28 mouse cellular contexts compared by ENCODE assay signal in the genomic region with DNA sequence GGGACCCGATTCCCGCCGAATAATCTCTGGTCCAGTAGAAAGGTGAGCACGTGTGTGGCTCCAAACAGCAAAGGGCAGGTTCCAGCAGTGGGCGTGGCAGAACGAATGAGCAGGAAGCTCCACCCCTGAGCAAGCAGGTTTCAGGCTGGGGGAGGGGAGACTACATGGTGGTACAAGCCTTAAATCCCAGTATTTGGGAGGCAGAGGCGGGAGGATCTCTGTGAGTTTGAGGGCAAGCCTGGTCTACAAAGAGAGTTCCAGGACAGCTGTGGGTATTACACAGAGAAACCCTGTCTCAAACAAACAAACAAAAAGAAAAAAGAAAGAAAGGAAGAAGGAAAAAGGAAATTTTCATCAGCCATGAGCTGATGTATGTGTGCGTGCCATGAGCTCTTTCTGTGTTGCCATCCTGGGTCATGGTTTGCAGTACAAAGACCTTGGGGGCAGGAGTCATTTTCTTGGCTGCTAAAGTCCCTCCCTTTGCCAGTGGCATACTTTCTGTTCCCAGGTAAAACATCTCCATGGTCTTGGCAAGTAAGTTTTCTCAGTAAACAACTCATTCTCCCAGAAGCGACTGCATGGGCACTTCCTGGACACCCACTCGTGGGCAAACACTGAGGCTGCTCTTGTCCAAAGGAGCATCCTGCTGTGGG. TPM values are rescaled to one million over a fixed set of nuclear protein-coding genes. Genes with fewer than 3 reads are reported as not detected.
DNase-seq lines count a peak whose midpoint lies in the region; TF ChIP-seq lines count a peak whose summit lies in the region.
"Had no signal": no experiment of that assay in that cellular context is flagged by ENCODE, and none has a peak within 500 bp of the region (broad histone marks: within the 10 kb centered on the region; RNA-seq: fewer than 3 reads in every experiment).

No protein-coding gene starts in this region.

- H3K4me1 ChIP-seq in ES-Bruce4 (ENCODE audit: control insufficient read depth, insufficient read depth, low read length) = peaks cover 8% of the 10 kb centered on the region
- H3K4me1 ChIP-seq: embryonic facial prominence, embryonic 13.5 days; forebrain, embryonic 10.5 days; forebrain, embryonic 13.5 days; heart, embryonic 10.5 days had no signal

- TF ChIP-seq EP300 in ES-Bruce4 (IDR thresholded peaks at IDR 0.05; ENCODE audit: insufficient read depth, low read depth, low read length) = no peak

- TF ChIP-seq POLR2A in ES-Bruce4 (IDR thresholded peaks at IDR 0.05; ENCODE audit: insufficient read depth, low read length) = no peak

- no peak overlapping the region for H3K4me3 ChIP-seq in ES-Bruce4 (ENCODE audit: low read depth, low read length)
- H3K4me3 ChIP-seq: embryonic facial prominence, embryonic 10.5 days; embryonic facial prominence, embryonic 13.5 days; erythroblast, embryonic 14.5 days; forebrain, embryonic 10.5 days; forebrain, embryonic 13.5 days; heart, embryonic 10.5 days; heart, embryonic 13.5 days had no signal

- H3K9ac ChIP-seq in ES-Bruce4 (ENCODE audit: low read depth, poor library complexity, severe bottlenecking) = no peak overlapping the region
- H3K9ac ChIP-seq: embryonic facial prominence, embryonic 13.5 days; forebrain, embryonic 13.5 days; heart, embryonic 13.5 days; hindbrain, embryonic 14.5 days had no signal

- no peaks in the 10 kb centered on the region for H3K36me3 ChIP-seq in ES-Bruce4 (ENCODE audit: control insufficient read depth, insufficient read depth, low read length, poor library complexity, severe bottlenecking)
- H3K36me3 ChIP-seq: embryonic facial prominence, embryonic 10.5 days; embryonic facial prominence, embryonic 13.5 days; forebrain, embryonic 10.5 days; heart, embryonic 10.5 days; heart, embryonic 13.5 days had no signal

- H3K27me3 ChIP-seq in ES-Bruce4 (ENCODE audit: control insufficient read depth, insufficient read depth, low read length, poor library complexity, severe bottlenecking) = no peaks in the 10 kb centered on the region
- H3K27me3 ChIP-seq: embryonic facial prominence, embryonic 13.5 days; forebrain, embryonic 13.5 days; heart, embryonic 13.5 days; Patski had no signal

- no peak for TF ChIP-seq CTCF in ES-Bruce4 (IDR thresholded peaks at IDR 0.05; ENCODE audit: low read depth, low read length)

- peak; percentile 74 for DNase-seq in heart, adult 11 months
- no peak for DNase-seq in heart, adult 8-10 months (ENCODE audit: low spot score)
- peak; percentile 59 for DNase-seq in R1 (ENCODE audit: low read depth, low spot score)
- no peak for DNase-seq in embryo, embryonic 10.5 days (ENCODE audit: low spot score)
- no peak for DNase-seq in Muller cell, postnatal 12 days (ENCODE audit: inconsistent ontology term)
- DNase-seq: adrenal gland, adult 2 months; adrenal gland, postnatal 14 days; cerebellum, adult 11 months; cerebellum, adult 2 months; cerebellum, adult 9-11 months; cerebellum, postnatal 25 days; embryo, embryonic 11 days; gastrocnemius, postnatal 10 days; gastrocnemius, postnatal 36 days; heart, adult 18-20 months; heart, postnatal 14 days; heart, postnatal 4 days had no signal

- peak overlapping the region; percentile 35; the same call in 1 of the 2 replicates for H3K27ac ChIP-seq in ES-Bruce4 (ENCODE audit: insufficient read depth, low read length)
- H3K27ac ChIP-seq: embryonic facial prominence, embryonic 10.5 days; embryonic facial prominence, embryonic 13.5 days; forebrain, embryonic 10.5 days; forebrain, embryonic 13.5 days; heart, embryonic 10.5 days; heart, embryonic 13.5 days; hindbrain, embryonic 14.5 days; hindbrain, postnatal 0 days had no signal

- no peaks in the 10 kb centered on the region for H3K9me3 ChIP-seq in ES-Bruce4 (replicated peaks; ENCODE audit: control insufficient read depth, insufficient read depth, low read length, poor library complexity, severe bottlenecking)
- H3K9me3 ChIP-seq: embryonic facial prominence, embryonic 10.5 days; embryonic facial prominence, embryonic 13.5 days; forebrain, embryonic 10.5 days; forebrain, embryonic 13.5 days; heart, embryonic 10.5 days; heart, embryonic 13.5 days had no signal

RNA-seq across cellular contexts. Expression of gene Abhd2, which starts 46.0 kb away (rescaled TPM):
- total RNA-seq in heart, adult 8-10 months (2022) = 10 to 100 TPM; 25.5 to 43.7 (median 29.9) TPM
- polyA plus RNA-seq in ES-Bruce4 (2011; ENCODE audit: insufficient read depth, insufficient read length, low read depth, missing spikeins) = 37.4 and 38.6 TPM in 2 replicates

Comparison
In these comparisons a context has a peak if more than half of its experiments do, and no peak if none do; other contexts are left out.
1. DNase-seq: peak in heart, adult 11 months (single experiment) and R1 (single experiment); none in heart, adult 8-10 months (single experiment), embryo, embryonic 10.5 days (single experiment) and Muller cell, postnatal 12 days (single experiment).